Mouse (Mus musculus): ENCODE data around the gene Rdm1. TPM values are rescaled to one million over a fixed set of nuclear protein-coding genes. Genes with fewer than 3 reads are reported as not detected.
"Not testable (repeated sequence)": the region's sequence is repeated elsewhere in the genome, so short reads cannot be mapped to it uniquely, and the experiment has no call there.

Gene Rdm1
- 18.9 and 20.9 TPM in 2 replicates for polyA plus RNA-seq (2015; fragmentation: Nextera tagmentation; extraction: Ambion mirVana)

- under 1% methylated on average over 32 of the region's 34 CpGs for WGBS
These were observed at the start of gene Rdm1 for GRCm38 (mm10) chr11:101626995-101627856. Gene Rdm1, plus strand, starts transcription at chr11:101627195.

GRCm38 (mm10) chr11:101581081-101581764 is 45.8 kb upstream of the Rdm1 start:
- DNase-seq (ENCODE audit: low spot score) (no peak), ATAC-seq (ENCODE audit: low FRiP score, low TSS enrichment) (no peak)
- H3K27me3 ChIP-seq (ENCODE audit: control insufficient read depth, insufficient read depth, low read length) = no peaks in the 10 kb centered on the region
- peaks cover 23% of the 10 kb centered on the region for H3K36me3 ChIP-seq (ENCODE audit: control insufficient read depth, insufficient read depth, low read length)
- no peak overlapping the region for H3K9ac ChIP-seq (ENCODE audit: low read length)
- no peak overlapping the region for H3K4me3 ChIP-seq (ENCODE audit: low read depth, low read length)
- H3K9me3 ChIP-seq (ENCODE audit: control insufficient read depth, low read length) = no peaks in the 10 kb centered on the region
- H3K27ac ChIP-seq (replicated peaks) = no peak overlapping the region
- peaks cover 2% of the 10 kb centered on the region; the same call in 1 of the 2 replicates for H3K4me1 ChIP-seq (replicated peaks; ENCODE audit: control insufficient read depth, insufficient read depth)
- 72% methylated on average over 6 of the region's 6 CpGs for WGBS
- H3K4me2 ChIP-seq (replicated peaks; ENCODE audit: low read depth) = no peak overlapping the region
- no peak for TF ChIP-seq CTCF (IDR thresholded peaks at IDR 0.05; ENCODE audit: low read depth)
- TF ChIP-seq EP300 (optimal IDR thresholded peaks at IDR 0.05) = no peak

More at GRCm38 (mm10) chr11:101626995-101627856, at the start of gene Rdm1:
- Histone ChIP-seq H3K27me3 (ENCODE audit: control insufficient read depth, insufficient read depth, low read length) (no peaks in the 10 kb centered on the region), H3K4me3 (ENCODE audit: low read depth, low read length) (peak within 1 kb of the TSS; percentile 63), H3K9me3 (ENCODE audit: control insufficient read depth, low read length) (no peaks in the 10 kb centered on the region), H3K36me3 (ENCODE audit: control insufficient read depth, insufficient read depth, low read length) (no peaks in the 10 kb centered on the region), H3K9ac (ENCODE audit: low read length) (peak within 1 kb of the TSS; percentile 79), H3K4me1 (replicated peaks; ENCODE audit: control insufficient read depth, insufficient read depth) (no peaks in the 10 kb centered on the region), H3K4me2 (replicated peaks; ENCODE audit: low read depth) (peak within 1 kb of the TSS; percentile 81), H3K27ac (replicated peaks) (peak within 1 kb of the TSS; percentile 96)
- ATAC-seq (ENCODE audit: low FRiP score, low TSS enrichment) (peak; percentile 81), DNase-seq (ENCODE audit: low spot score) (peak; percentile 83)
- TF ChIP-seq CTCF (IDR thresholded peaks at IDR 0.05; ENCODE audit: low read depth) (peak; percentile 8; the same call in 1 of the 2 replicates), EP300 (optimal IDR thresholded peaks at IDR 0.05) (peak; percentile 84)

- peak; percentile 80 for ATAC-seq (ENCODE audit: low FRiP score, low TSS enrichment)
- 14% methylated on average over 30 of the region's 31 CpGs for WGBS
- H3K36me3 ChIP-seq (ENCODE audit: control insufficient read depth, insufficient read depth, low read length) = peaks cover 16% of the 10 kb centered on the region; the same call in 1 of the 2 replicates
- no peak for TF ChIP-seq CTCF (IDR thresholded peaks at IDR 0.05; ENCODE audit: low read depth)
- no peak for TF ChIP-seq EP300 (optimal IDR thresholded peaks at IDR 0.05)
- H3K4me3 ChIP-seq (ENCODE audit: low read depth, low read length) = peak within 1 kb of the TSS; percentile 50
- peak within 1 kb of the TSS; percentile 65 for H3K27ac ChIP-seq (replicated peaks)
- peak within 1 kb of the TSS; percentile 58 for H3K9ac ChIP-seq (ENCODE audit: low read length)
- H3K9me3 ChIP-seq (ENCODE audit: control insufficient read depth, low read length) = no peaks in the 10 kb centered on the region
- H3K4me2 ChIP-seq (replicated peaks; ENCODE audit: low read depth) = peak within 1 kb of the TSS; percentile 61
- no peaks in the 10 kb centered on the region for H3K27me3 ChIP-seq (ENCODE audit: control insufficient read depth, insufficient read depth, low read length)
- H3K4me1 ChIP-seq (replicated peaks; ENCODE audit: control insufficient read depth, insufficient read depth) = peaks cover 2% of the 10 kb centered on the region; the same call in 1 of the 2 replicates
- peak; percentile 94 for DNase-seq (ENCODE audit: low spot score)
These were observed 44.6 kb upstream of the Rdm1 start, which contains the start of gene Tmem106a for GRCm38 (mm10) chr11:101582054-101583035. Gene Tmem106a, plus strand, starts transcription at chr11:101582242.

GRCm38 (mm10) chr11:101583205-101583604 is 43.8 kb upstream of the Rdm1 start:
- Histone ChIP-seq H3K9me3 (ENCODE audit: control insufficient read depth, low read length) (no peaks in the 10 kb centered on the region), H3K27ac (replicated peaks) (no peak overlapping the region), H3K27me3 (ENCODE audit: control insufficient read depth, insufficient read depth, low read length) (no peaks in the 10 kb centered on the region), H3K36me3 (ENCODE audit: control insufficient read depth, insufficient read depth, low read length) (peaks cover 9% of the 10 kb centered on the region; the same call in 1 of the 2 replicates), H3K4me1 (replicated peaks; ENCODE audit: control insufficient read depth, insufficient read depth) (peaks cover 2% of the 10 kb centered on the region; the same call in 1 of the 2 replicates), H3K4me3 (ENCODE audit: low read depth, low read length) (no peak overlapping the region), H3K9ac (ENCODE audit: low read length) (no peak overlapping the region), H3K4me2 (replicated peaks; ENCODE audit: low read depth) (no peak overlapping the region)
- TF ChIP-seq EP300 (optimal IDR thresholded peaks at IDR 0.05) = no peak
- no peak for TF ChIP-seq CTCF (IDR thresholded peaks at IDR 0.05; ENCODE audit: low read depth)
- ATAC-seq (ENCODE audit: low FRiP score, low TSS enrichment) = no peak
- 91% methylated on average over 2 of the region's 2 CpGs for whole genome bisulfite sequencing
- DNase-seq (ENCODE audit: low spot score) = no peak

GRCm38 (mm10) chr11:101585031-101585430 is 42.0 kb upstream of the Rdm1 start:
- H3K9ac ChIP-seq (ENCODE audit: low read length); H3K4me1 ChIP-seq (replicated peaks; ENCODE audit: control insufficient read depth, insufficient read depth); H3K9me3 ChIP-seq (ENCODE audit: control insufficient read depth, low read length); H3K27me3 ChIP-seq (ENCODE audit: control insufficient read depth, insufficient read depth, low read length); H3K4me2 ChIP-seq (replicated peaks; ENCODE audit: low read depth); H3K4me3 ChIP-seq (ENCODE audit: low read depth, low read length); H3K36me3 ChIP-seq (ENCODE audit: control insufficient read depth, insufficient read depth, low read length); DNase-seq (ENCODE audit: low spot score); ATAC-seq (ENCODE audit: low FRiP score, low TSS enrichment); H3K27ac ChIP-seq (replicated peaks): not testable (repeated sequence)
- 95% methylated on average over 1 of the region's 1 CpGs for WGBS
